Mouse (Mus musculus) liver, postnatal 0 days (tissue): ENCODE results near the gene Rnf20. TPM values are rescaled to one million over a fixed set of nuclear protein-coding genes. Genes with fewer than 3 reads are reported as not detected.

Source experiments
- ATAC-seq: fragments of 200-750 bp; cut with Nextera tagmentation; 2 replicates; pipeline ENCODE4 v1.8.0; 2017; ENCODE audit warnings: mild to moderate bottlenecking, moderate library complexity
- DNase-seq: peaks from one replicate; pipeline ENCODE4 v3.0.0-alpha.2; 2016
- H3K27ac ChIP-seq: fragments of 300-500 bp; sonication (generic); 2 replicates; pipeline ENCODE4 v1.5.1; 2014; ENCODE audit warnings: antibody characterized with exemption, moderate library complexity, mild to moderate bottlenecking, low read depth
- H3K27me3 ChIP-seq: fragments of 300-500 bp; sonication (generic); 2 replicates; pipeline ENCODE4 v1.6.1; 2014; ENCODE audit warnings: low read length, control low read depth, mixed read lengths; ENCODE audit not compliant: insufficient read depth
- H3K36me3 ChIP-seq: fragments of 300-500 bp; sonication (generic); replicated peaks from 2 replicates; pipeline ENCODE4 v1.6.1; 2014; ENCODE audit warnings: mild to moderate bottlenecking, control low read depth, low read length, moderate library complexity, mixed read lengths; ENCODE audit not compliant: insufficient read depth
- H3K4me1 ChIP-seq: fragments of 300-500 bp; sonication (generic); 2 replicates; pipeline ENCODE4 v1.6.1; 2014; ENCODE audit warnings: antibody characterized with exemption, mild to moderate bottlenecking, control low read depth; ENCODE audit not compliant: insufficient read depth
- H3K4me2 ChIP-seq: fragments of 300-500 bp; sonication (generic); 2 replicates; pipeline ENCODE4 v1.6.1; 2014; ENCODE audit warnings: low read depth, mild to moderate bottlenecking, low read length, moderate library complexity, mixed read lengths
- H3K4me3 ChIP-seq: fragments of 300-500 bp; sonication (generic); 2 replicates; pipeline ENCODE4 v1.5.1; 2014; ENCODE audit warnings: low read depth, low read length
- H3K9ac ChIP-seq: fragments of 300-500 bp; sonication (generic); replicated peaks from 2 replicates; pipeline ENCODE4 v1.6.1; 2014; ENCODE audit warnings: mild to moderate bottlenecking, moderate library complexity
- H3K9me3 ChIP-seq: fragments of 300-500 bp; sonication (generic); 2 replicates; pipeline ENCODE4 v1.6.1; 2016; ENCODE audit warnings: mild to moderate bottlenecking, control low read depth, low read length, mixed read lengths
- CTCF ChIP-seq: sonication (generic); IDR thresholded peaks from 2 replicates; pipeline ENCODE4 v1.5.1; 2016; ENCODE audit warnings: antibody characterized with exemption, low read depth
- EP300 ChIP-seq: IDR thresholded peaks from 2 replicates; pipeline ENCODE4 v1.6.1; 2016; ENCODE audit warnings: antibody characterized with exemption, low read depth, mild to moderate bottlenecking
- WGBS: fragments of 180-500 bp; shearing (Covaris S2); extraction: QIAGEN DNeasy Blood & Tissue Kit; methylation state at CpG from one replicate; pipeline ENCODE4 v1.1.7; 2014; ENCODE audit not compliant: insufficient replicate concordance; 5-methylcytosine and 5-hydroxymethylcytosine counted together
- polyA plus RNA-seq: library from polyadenylated mRNA; unstranded; fragments of >200 nt; fragmentation: Nextera tagmentation; extraction: Ambion mirVana; gene quantifications from 2 replicates; pipeline ENCODE4 v1.2.1, GENCODE M21; 2015

The Rnf20 gene
- polyA plus RNA-seq, 1 experiment from 2014 or later: 11.8 TPM

- Histone ChIP-seq H3K9me3 (no peaks in the 10 kb centered on the region), H3K9ac (no peak overlapping the region), H3K27me3 (no peaks in the 10 kb centered on the region), H3K36me3 (no peaks in the 10 kb centered on the region), H3K4me2 (no peak overlapping the region), H3K27ac (no peak overlapping the region), H3K4me3 (no peak overlapping the region), H3K4me1 (no peaks in the 10 kb centered on the region)
- ATAC-seq (no peak), DNase-seq (no peak)
- 77% methylated on average over 11 of the region's 11 CpGs for WGBS
- TF ChIP-seq CTCF (no peak), EP300 (no peak)
These were observed 48.5 kb downstream of the Rnf20 start for GRCm38 (mm10) chr4:49680171-49680875.

GRCm38 (mm10) chr4:49681812-49682211 lies 50.0 kb downstream of the Rnf20 start, which contains the start of gene Ppp3r2:
Gene Ppp3r2 (minus strand): TSS chr4:49682024.
- ATAC-seq (no peak), DNase-seq (no peak)
- TF ChIP-seq EP300 (no peak), CTCF (no peak)
- WGBS: 78% methylated on average over 13 of the region's 13 CpGs
- no peaks in the 10 kb centered on the region for H3K9me3 ChIP-seq
- H3K4me1 ChIP-seq: no peaks in the 10 kb centered on the region
- H3K4me2 ChIP-seq: no peak within 1 kb of the TSS
- no peak within 1 kb of the TSS for H3K27ac ChIP-seq
- no peak within 1 kb of the TSS for H3K4me3 ChIP-seq
- H3K36me3 ChIP-seq: no peaks in the 10 kb centered on the region
- no peak within 1 kb of the TSS for H3K9ac ChIP-seq
- no peaks in the 10 kb centered on the region for H3K27me3 ChIP-seq

GRCm38 (mm10) chr4:49688594-49689288 lies 56.9 kb downstream of the Rnf20 start:
- Histone ChIP-seq H3K36me3 (no peaks in the 10 kb centered on the region), H3K4me3 (no peak overlapping the region), H3K4me1 (no peaks in the 10 kb centered on the region), H3K9me3 (no peaks in the 10 kb centered on the region), H3K27ac (no peak overlapping the region), H3K4me2 (no peak overlapping the region), H3K9ac (no peak overlapping the region), H3K27me3 (no peaks in the 10 kb centered on the region)
- no peak for TF ChIP-seq EP300
- TF ChIP-seq CTCF: peak; percentile 84
- DNase-seq (peak; percentile 39), ATAC-seq (no peak)
- WGBS: 24% methylated on average over 9 of the region's 9 CpGs

- H3K4me1 ChIP-seq: no peaks in the 10 kb centered on the region
- no peak overlapping the region for H3K4me2 ChIP-seq
- DNase-seq (no peak), ATAC-seq (no peak)
- H3K9me3 ChIP-seq: no peaks in the 10 kb centered on the region
- no peak overlapping the region for H3K9ac ChIP-seq
- H3K27me3 ChIP-seq: no peaks in the 10 kb centered on the region
- WGBS: 60% methylated on average over 12 of the region's 12 CpGs
- H3K36me3 ChIP-seq: no peaks in the 10 kb centered on the region
- TF ChIP-seq EP300: no peak
- TF ChIP-seq CTCF: no peak
- H3K4me3 ChIP-seq: no peak overlapping the region
- no peak overlapping the region for H3K27ac ChIP-seq
These were observed 59.8 kb downstream of the Rnf20 start for GRCm38 (mm10) chr4:49691405-49692194.

Other genes starting within 250 kb of the Rnf20 start
- 8.7 and 13.6 TPM in 2 replicates for gene Acnat2, start 223.9 kb upstream of the Rnf20 start, polyA plus RNA-seq
- 3.5 and 4.4 TPM in 2 replicates for gene Acnat1, start 158.1 kb upstream of the Rnf20 start, polyA plus RNA-seq
- gene Baat, start 125.4 kb upstream of the Rnf20 start, polyA plus RNA-seq: 16.6 and 18.2 TPM in 2 replicates
- gene Mrpl50, start 110.9 kb upstream of the Rnf20 start, polyA plus RNA-seq: 64.3 and 66.1 TPM in 2 replicates
- 2.2 and 2.5 TPM in 2 replicates for gene Zfp189, start 110.8 kb upstream of the Rnf20 start, polyA plus RNA-seq
- 2,616 and 2,625 TPM in 2 replicates for gene Aldob, start 82.5 kb upstream of the Rnf20 start, polyA plus RNA-seq
- 3.3 and 3.9 TPM in 2 replicates for gene Tmem246, start 34.1 kb upstream of the Rnf20 start, polyA plus RNA-seq
- not detected in 2 replicates for gene Ppp3r2, start 50.0 kb downstream of the Rnf20 start, polyA plus RNA-seq
- gene Grin3a, start 213.7 kb downstream of the Rnf20 start, polyA plus RNA-seq: not detected in 2 replicates